Mouse (Mus musculus) 3134 (cell line): Measurements from ENCODE around the gene Apobec2.

Experiments
- DNase-seq: peaks from one replicate; pipeline ENCODE4 v3.0.0-alpha.2; 2011; ENCODE audit warnings: low spot score; ENCODE audit not compliant: insufficient read length; ENCODE audit errors: extremely low read depth

Gene Apobec2

GRCm38 (mm10) chr17:48410299-48410785 lies 22.4 kb downstream of the Apobec2 start:
- DNase-seq: no peak

GRCm38 (mm10) chr17:48409380-48410298 lies 23.1 kb downstream of the Apobec2 start, which contains the start of the genes Nfya and Oard1:
Gene Nfya (minus strand): TSS chr17:48409906.
Gene Oard1 (plus strand): TSS chr17:48410014.
- peak; percentile 100 for DNase-seq

- DNase-seq: peak; percentile 85
Observed at GRCm38 (mm10) chr17:48408526-48409291, 24.0 kb downstream of the Apobec2 start.

- no peak for DNase-seq
Observed at GRCm38 (mm10) chr17:48407910-48408525, 24.7 kb downstream of the Apobec2 start.

GRCm38 (mm10) chr17:48407154-48407553 lies 25.6 kb downstream of the Apobec2 start:
- no peak for DNase-seq

GRCm38 (mm10) chr17:48404706-48405105 lies 28.0 kb downstream of the Apobec2 start:
- DNase-seq: no peak

GRCm38 (mm10) chr17:48403848-48404247 lies 28.9 kb downstream of the Apobec2 start:
- DNase-seq: no peak

- no peak for DNase-seq
Observed at GRCm38 (mm10) chr17:48402751-48403150, 30.0 kb downstream of the Apobec2 start.

- no peak for DNase-seq
Observed at GRCm38 (mm10) chr17:48401710-48402109, 31.0 kb downstream of the Apobec2 start.

GRCm38 (mm10) chr17:48392616-48393015 lies 40.1 kb downstream of the Apobec2 start:
- DNase-seq: no peak

GRCm38 (mm10) chr17:48391446-48391845 lies 41.3 kb downstream of the Apobec2 start:
- DNase-seq: no peak

- no peak for DNase-seq
Observed at GRCm38 (mm10) chr17:48389442-48389841, 43.3 kb downstream of the Apobec2 start.

- no peak for DNase-seq
Observed at GRCm38 (mm10) chr17:48388666-48389065, 44.1 kb downstream of the Apobec2 start.

- peak; percentile 58 for DNase-seq
Observed at GRCm38 (mm10) chr17:48385786-48386461, 46.8 kb downstream of the Apobec2 start.

- no peak for DNase-seq
Observed at GRCm38 (mm10) chr17:48379050-48379449, 53.7 kb downstream of the Apobec2 start.

- no peak for DNase-seq
Observed at GRCm38 (mm10) chr17:48376102-48376501, 56.6 kb downstream of the Apobec2 start.

GRCm38 (mm10) chr17:48372987-48373386 lies 59.7 kb downstream of the Apobec2 start:
- no peak for DNase-seq

GRCm38 (mm10) chr17:48371621-48372020 lies 61.1 kb downstream of the Apobec2 start:
- DNase-seq: no peak
